Mouse (Mus musculus) embryonic fibroblast, embryonic 13.5 days (primary cell): ENCODE data around the gene Asf1b. TPM values are rescaled to one million over a fixed set of nuclear protein-coding genes. Genes with fewer than 3 reads are reported as not detected.

Source experiments
- H3K27ac ChIP-seq: 2 replicates; pipeline ENCODE4 v1.5.1; 2012; ENCODE audit warnings: low read length, control low read depth, inconsistent platforms; ENCODE audit not compliant: insufficient read depth
- H3K4me1 ChIP-seq: 2 replicates; pipeline ENCODE4 v1.6.1; 2011; ENCODE audit warnings: low read length; ENCODE audit not compliant: control insufficient read depth, insufficient read depth
- H3K4me3 ChIP-seq: 2 replicates; pipeline ENCODE4 v1.5.1; 2011; ENCODE audit warnings: mild to moderate bottlenecking, control low read depth, low read length; ENCODE audit not compliant: insufficient read depth
- CTCF ChIP-seq: IDR thresholded peaks from 2 replicates; pipeline ENCODE4 v1.5.1; 2011; ENCODE audit warnings: mild to moderate bottlenecking, control low read depth, low read length, moderate library complexity, borderline replicate concordance; ENCODE audit not compliant: insufficient read depth
- POLR2A ChIP-seq: IDR thresholded peaks from 2 replicates; pipeline ENCODE4 v1.6.1; 2011; ENCODE audit warnings: low read depth, mild to moderate bottlenecking, control low read depth, low read length, moderate library complexity
- polyA plus RNA-seq: library from polyadenylated mRNA; stranded (reverse); fragments of >200 nt; gene quantifications from 2 replicates; pipeline ENCODE4 v1.2.4, GENCODE M21; 2011; ENCODE audit warnings: low read depth; ENCODE audit not compliant: missing spikeins, insufficient read length

The Asf1b gene
- polyA plus RNA-seq, 1 experiment = 16.6 TPM

DNA sequence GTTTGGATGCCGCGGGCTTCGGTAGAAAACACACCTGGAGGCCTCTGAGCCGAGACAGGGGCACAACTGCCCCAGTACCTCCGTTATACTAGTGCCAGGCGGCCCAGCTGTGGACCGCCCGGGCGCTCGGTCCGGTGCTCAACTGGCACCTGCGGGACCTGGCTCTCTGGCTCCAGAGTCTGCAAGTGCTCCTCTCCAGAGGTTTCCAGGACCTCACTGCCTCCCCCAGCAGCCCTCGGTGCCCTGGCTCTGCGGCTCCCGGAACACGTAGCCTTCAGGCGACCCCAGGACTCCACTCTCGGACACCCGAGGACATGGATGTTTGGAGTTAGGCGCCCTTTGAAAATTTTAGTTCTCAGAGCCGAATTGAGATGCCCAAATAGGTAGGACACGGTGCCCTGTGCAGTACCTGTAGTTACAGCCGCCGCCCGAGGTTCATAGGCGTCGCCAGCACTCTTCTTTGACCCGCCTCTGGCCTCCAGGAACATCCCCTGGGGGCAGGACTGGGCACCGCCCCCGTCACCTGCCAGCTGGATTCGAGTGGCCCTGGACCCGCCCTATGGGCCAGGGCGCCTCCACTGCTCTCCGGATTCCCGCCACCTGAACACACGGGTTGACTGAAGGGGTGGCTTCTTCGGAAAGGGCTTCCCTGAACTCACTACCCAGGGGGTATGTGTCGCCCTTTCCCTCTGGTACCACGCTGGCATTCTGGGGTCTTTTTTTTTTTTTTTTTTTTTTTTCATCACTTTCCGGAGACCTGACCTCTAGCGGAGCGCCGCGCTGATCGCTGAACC, 56.6 kb downstream of the Asf1b start, which contains the start of gene 2210011C24Rik:
2210011C24Rik (minus strand) TSS at position 467 of the 794 bp plus-strand sequence.
- Histone ChIP-seq H3K4me1 (no peaks in the 10 kb centered on the region), H3K4me3 (peak within 1 kb of the TSS; percentile 41), H3K27ac (no peak within 1 kb of the TSS)
- no peak for TF ChIP-seq CTCF
- no peak for TF ChIP-seq POLR2A

DNA sequence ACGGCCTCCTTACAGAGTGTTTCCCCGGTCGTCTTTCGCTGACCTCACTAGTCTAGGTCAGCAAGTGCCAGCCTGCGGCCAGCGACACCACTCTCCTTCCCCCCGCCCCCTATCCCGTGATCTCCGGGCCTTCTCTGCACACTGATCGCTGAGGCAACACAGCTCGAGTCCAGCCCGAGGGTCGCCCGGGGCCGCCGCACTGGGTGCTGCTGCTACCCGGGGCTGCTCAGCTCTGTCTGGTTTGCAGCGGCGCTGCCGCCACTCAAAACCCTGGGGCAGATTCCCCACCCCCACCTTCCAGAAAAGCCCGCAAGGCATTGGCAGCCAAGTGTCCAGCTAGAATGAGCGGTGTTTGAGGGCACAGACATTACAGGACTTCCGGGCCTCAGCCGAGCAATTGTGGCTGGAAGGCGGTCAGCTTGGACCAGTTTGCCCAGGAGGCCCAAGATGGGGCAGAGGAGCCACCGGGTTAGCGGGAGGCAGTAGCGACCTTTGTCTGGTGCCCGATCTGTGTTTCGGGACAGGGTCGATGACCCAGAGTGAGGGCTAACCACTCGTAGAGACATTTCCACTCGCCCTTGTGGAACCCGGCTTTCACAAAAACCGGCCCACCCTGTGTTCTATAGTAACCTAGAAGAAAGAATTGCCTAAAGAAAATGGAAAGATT, 57.3 kb downstream of the Asf1b start:
- Histone ChIP-seq H3K4me3 (no peak overlapping the region), H3K4me1 (no peaks in the 10 kb centered on the region), H3K27ac (no peak overlapping the region)
- TF ChIP-seq CTCF (no peak), POLR2A (no peak)

DNA sequence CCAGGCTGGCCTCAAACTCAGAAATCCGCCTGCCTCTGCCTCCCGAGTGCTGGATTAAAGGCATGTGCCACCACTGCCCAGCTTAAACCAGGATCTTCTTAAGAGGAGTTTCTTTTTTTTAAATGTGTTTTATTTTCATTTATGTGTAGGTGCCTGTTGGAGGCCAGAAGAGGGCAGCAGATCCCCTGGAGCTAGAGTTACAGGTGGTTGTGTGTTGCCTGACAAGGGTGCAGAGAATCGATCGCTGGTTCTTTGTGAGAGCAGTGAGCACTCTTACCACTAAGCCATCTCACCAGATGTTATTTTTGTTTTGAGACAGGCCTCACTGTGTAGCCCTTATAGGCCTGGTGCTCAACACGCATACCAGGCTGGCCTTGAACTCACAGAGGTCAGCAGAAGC, 60.5 kb downstream of the Asf1b start:
- H3K4me3 ChIP-seq = no peak overlapping the region
- no peak overlapping the region for H3K27ac ChIP-seq
- H3K4me1 ChIP-seq = no peaks in the 10 kb centered on the region
- no peak for TF ChIP-seq POLR2A
- no peak for TF ChIP-seq CTCF

DNA sequence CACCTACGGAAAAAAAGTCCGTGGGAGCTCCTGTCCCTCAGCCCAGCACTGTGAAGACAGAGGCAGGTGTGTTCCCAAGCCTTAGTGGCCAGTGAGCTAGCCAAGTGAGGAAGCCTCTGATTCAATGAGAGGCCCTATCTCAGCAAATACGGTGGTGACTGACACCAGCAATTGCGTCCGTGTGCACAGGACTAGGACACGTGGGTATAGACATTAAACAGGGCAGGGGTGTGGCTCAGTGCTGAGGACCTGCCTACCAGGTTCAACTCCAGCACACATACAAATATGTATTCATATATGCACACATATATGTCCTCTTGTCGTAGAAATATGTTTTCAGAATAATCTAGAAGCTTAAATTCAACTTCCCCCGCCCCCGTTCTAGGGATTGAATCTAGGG, 64.4 kb downstream of the Asf1b start:
- Histone ChIP-seq H3K4me3 (no peak overlapping the region), H3K27ac (no peak overlapping the region), H3K4me1 (peaks cover 17% of the 10 kb centered on the region)
- TF ChIP-seq POLR2A (no peak), CTCF (no peak)

Other genes with a start within 250 kb of the Asf1b start
- gene Ddx39, start 240.3 kb upstream of the Asf1b start, polyA plus RNA-seq = 64.2 and 70.2 TPM in 2 replicates
- 66.4 and 95.6 TPM in 2 replicates for gene Adgre5, start 214.2 kb upstream of the Asf1b start, polyA plus RNA-seq
- gene Adgrl1, start 55.4 kb upstream of the Asf1b start, polyA plus RNA-seq = 67.4 and 95.4 TPM in 2 replicates
- not detected in 2 replicates for gene Gm10644, start 302 bp upstream of the Asf1b start, polyA plus RNA-seq
- 104 and 122 TPM in 2 replicates for gene Prkaca, start 17.5 kb downstream of the Asf1b start, polyA plus RNA-seq
- gene Samd1, start 42.2 kb downstream of the Asf1b start, polyA plus RNA-seq = 38.1 and 47.9 TPM in 2 replicates
- not detected in 2 replicates for gene 1700067K01Rik, start 46.0 kb downstream of the Asf1b start, polyA plus RNA-seq
- gene 2210011C24Rik, start 56.7 kb downstream of the Asf1b start, polyA plus RNA-seq = not detected in 2 replicates
- 0.73 and 0.91 TPM in 2 replicates for gene Palm3, start 66.0 kb downstream of the Asf1b start, polyA plus RNA-seq
- gene Il27ra, start 87.1 kb downstream of the Asf1b start, polyA plus RNA-seq = 1.1 and 1.5 TPM in 2 replicates
- gene Rln3, start 89.5 kb downstream of the Asf1b start, polyA plus RNA-seq = not detected in 2 replicates
- gene Gm10643, start 109.6 kb downstream of the Asf1b start, polyA plus RNA-seq = 1.7 and 2.0 TPM in 2 replicates
- gene Rfx1, start 111.3 kb downstream of the Asf1b start, polyA plus RNA-seq = 11.5 and 12.6 TPM in 2 replicates
- 19.7 and 20.4 TPM in 2 replicates for gene Dcaf15, start 149.3 kb downstream of the Asf1b start, polyA plus RNA-seq
- 3.2 and 5.8 TPM in 2 replicates for gene Podnl1, start 170.5 kb downstream of the Asf1b start, polyA plus RNA-seq
- 17.7 and 20.0 TPM in 2 replicates for gene Cc2d1a, start 192.4 kb downstream of the Asf1b start, polyA plus RNA-seq
- 0.48 and 0.95 TPM in 2 replicates for gene 4930432K21Rik, start 192.5 kb downstream of the Asf1b start, polyA plus RNA-seq
- not detected in 2 replicates for gene Nanos3, start 229.7 kb downstream of the Asf1b start, polyA plus RNA-seq